Mouse (Mus musculus): ENCODE results near the gene Pitpnm1.

Gene Pitpnm1

DNA sequence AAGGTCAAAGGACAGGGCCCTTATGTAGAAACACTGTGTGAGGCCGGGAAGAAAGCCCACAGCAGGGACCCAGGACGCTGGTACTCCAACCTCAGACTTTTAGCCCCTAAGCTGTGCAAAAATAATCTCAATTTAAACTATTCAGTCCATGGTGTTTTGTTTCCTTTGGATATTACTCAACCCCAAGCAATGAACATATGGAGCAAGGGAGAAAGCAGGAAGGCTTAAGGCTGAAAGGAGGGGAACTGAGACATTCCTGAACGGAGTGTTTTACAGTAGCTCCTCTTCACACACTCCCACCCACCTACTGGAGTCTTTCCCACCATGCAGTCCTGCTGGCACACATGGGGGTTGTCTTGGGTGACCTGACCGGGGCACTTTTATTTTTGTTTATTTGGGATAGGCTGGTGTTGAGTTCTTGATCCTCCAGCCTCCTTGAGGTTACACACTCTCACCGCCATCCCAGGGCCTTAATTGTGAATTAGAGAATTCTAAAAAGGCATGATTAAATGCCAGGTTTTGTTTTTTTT is 5.0 kb upstream of the Pitpnm1 start:
- 77% methylated on average over 5 of the region's 5 CpGs for WGBS

DNA sequence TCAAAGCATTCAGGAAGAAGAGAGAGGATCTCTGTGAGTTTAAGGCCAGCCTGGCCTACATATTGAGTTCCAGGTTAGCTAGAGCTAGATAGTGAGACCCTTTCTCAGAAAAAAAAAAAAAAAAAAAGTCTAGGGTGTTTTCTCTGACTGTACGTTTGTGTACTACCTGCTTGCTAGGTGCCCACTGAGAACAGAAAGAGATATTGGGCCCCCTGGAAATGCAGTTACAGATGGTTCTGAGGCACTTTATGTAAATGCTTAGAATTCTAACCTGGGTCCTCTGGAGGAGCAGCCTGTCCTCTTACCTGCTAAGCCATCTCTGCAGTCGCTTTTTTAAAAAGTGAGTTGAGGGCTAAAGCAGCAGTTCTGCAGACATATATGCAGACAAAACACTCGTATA is 4.0 kb upstream of the Pitpnm1 start:
- WGBS, result 70% methylated on average over 3 of the region's 3 CpGs

DNA sequence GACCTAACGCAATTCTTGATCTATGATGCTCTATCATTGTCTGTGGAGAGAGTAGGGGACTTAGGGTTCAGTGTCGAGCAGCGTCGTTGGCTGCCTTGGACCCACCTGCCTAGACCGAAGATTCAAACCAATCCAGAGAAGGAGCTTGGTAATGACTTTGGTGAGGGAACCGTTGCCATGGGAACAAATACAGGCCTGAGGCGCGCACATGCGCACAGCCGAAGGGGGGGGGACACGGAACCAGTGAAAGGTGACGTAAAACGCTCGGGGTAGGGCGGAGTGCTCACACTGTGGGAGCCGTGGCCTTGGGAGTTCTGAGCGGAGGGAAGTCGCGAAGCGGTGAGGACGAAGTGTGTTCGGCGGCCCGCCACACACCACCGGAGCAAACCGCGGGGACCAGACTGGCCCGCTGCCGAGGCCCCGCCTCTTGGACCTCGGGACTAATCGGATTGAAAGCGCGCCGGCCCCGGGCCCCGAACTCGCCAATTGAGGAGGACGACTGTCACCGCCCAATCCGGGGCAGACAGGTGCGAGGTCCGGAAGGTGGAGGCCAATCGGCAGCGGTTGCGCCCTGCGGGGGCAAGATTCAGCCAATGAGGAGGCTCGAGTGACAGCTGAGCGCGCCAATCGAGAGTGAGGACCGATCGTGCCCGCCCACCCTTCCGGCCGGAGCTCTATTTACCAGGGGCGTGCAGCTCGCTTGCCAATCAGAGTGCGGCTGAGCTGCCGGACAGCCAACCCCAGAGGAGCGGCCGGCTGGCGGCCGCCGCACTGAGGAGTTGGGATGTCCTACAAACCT is 3.0 kb upstream of the Pitpnm1 start, which contains the start of gene Cdk2ap2:
Gene Cdk2ap2 (plus strand): TSS at position 541 of the 799 bp plus-strand sequence.
- WGBS, result under 1% methylated on average over 65 of the region's 65 CpGs

DNA sequence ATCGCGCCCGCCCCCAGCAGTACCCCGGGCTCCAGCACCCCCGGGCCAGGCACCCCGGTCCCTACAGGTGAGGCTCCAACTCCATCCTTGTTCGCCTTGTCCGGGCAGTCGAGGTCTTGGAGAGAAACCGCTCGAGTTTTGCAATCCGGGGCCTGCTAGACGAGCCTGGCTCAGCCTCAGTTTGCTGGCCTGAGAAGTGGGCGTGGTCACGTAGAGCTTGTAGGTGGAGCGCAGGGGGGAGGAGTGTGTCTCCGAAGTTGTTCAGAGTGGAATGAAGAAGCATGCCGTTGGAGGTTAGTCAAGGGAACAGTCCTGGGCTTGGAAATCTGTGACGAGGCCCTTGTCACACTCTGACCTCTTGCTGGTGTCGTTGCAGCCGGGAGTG is 2.4 kb upstream of the Pitpnm1 start:
- 1% methylated on average over 21 of the region's 21 CpGs for WGBS

DNA sequence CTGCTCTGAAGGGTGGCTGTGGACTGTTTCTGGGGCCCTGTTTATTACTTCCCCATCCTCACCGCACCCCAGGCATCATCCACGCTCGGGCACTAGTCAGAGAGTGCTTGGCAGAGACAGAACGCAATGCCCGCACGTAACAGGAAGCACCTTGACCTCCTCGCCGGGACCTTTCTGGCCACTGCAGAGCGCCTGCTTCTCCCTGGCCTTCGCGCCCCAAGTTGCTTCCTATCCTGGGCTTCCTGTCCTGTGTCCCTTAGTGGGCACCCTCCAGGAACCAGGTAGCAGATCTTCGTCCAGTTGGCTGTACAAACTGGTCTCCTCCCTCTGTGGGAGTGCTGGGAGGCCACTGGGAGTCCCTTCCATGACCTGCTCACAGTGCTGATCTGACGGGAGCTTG is 1.4 kb upstream of the Pitpnm1 start:
- 84% methylated on average over 13 of the region's 13 CpGs for WGBS

DNA sequence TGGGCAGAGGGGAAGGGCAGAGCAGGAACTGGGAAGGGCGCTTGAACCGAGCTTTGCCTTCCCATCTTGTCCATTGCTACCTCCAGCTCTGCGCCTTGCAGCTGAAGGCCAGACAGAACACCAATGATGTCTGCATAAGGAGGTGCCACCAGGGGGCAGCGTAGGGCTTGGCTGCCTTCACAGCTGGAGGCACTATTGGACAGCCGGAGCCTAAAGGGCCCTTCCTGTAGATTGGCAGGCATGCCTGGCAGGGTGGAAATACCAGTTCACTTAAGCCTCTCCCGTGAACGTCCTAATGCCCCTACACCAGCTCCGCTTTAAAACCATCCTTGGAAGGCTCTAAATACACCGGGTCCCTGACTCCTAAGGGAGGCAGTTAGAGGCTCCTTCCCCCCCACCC is 742 bp upstream of the Pitpnm1 start:
- 18% methylated on average over 9 of the region's 9 CpGs for WGBS

DNA sequence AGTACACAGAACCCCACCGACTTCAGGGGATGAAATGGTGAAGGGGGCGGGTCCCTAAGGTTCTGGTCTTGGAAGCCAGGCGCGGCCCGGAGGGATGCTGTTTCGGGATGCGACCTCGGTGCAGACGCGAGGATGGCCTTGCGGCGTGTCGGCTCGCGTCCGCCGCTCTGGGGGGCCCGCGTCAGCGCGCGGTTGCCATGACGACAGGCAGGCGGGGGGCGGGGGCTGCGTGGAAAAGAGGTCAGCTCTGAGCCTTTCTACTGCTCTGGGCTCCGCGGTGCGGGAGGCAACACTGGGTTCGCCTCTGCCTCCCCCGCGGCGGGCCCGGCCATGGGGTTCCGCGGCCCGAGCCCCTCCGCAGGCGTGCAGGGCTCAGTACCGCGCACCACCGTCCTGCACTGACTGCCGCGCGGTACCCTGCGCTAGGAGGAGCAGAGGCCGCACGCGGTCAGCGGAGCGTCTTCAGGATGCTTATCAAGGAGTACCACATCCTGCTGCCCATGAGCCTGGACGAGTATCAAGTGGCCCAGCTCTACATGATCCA is 992 bp downstream of the Pitpnm1 start:
- WGBS, result 1% methylated on average over 52 of the region's 52 CpGs

DNA sequence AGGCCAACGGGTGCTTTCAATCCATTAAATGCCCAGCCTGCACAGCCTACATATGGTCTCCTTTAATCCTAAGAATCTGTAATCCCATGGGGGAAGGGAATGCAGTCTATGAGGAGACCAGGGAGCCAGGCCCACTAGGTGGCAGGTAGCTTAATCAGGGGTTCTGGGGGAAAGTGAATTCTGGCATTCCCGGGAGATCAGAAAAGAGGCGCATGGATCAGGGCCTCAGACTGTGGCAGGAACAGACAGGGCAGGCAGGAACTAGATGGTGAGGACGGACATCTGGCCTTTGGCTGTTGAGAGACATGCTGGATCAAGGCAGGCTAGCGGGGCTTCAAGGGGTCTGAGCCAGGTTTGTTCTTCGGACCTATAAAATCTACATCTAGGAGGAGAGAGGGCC is 1.7 kb downstream of the Pitpnm1 start:
- WGBS, result 62% methylated on average over 6 of the region's 6 CpGs

DNA sequence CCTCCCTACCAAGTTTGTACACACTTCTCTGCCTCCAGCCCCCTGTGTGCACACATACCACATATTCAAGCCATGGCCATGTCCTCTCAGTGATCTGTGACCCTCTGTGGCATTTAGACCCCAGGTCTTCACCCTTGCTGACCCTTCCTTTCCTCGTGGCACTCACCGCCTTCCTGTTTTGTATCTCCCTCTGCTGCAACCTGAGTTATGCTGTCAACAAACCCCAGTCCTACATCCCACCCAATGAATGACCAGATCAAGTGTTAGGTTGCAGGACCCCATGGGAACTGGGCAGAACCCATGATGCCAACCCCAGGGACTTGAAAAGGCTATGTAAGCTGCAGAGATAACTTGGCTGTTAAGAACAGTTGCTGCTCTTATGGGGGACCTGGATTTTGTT is 2.3 kb downstream of the Pitpnm1 start:
- WGBS, result 90% methylated on average over 2 of the region's 2 CpGs

DNA sequence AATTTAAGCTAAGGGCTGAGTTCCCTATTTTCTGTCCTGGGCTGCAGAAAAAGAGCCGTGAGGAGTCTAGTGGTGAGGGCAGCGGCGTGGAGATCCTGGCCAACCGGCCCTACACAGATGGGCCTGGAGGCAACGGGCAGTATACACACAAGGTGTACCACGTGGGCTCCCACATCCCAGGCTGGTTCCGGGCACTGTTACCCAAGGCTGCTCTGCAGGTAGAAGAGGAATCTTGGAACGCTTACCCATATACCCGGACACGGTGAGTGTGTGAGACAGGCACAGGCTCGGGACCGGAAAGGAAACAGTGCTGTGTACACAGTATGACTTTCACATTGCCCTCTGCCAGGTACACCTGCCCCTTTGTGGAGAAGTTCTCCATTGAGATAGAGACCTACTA is 2.8 kb downstream of the Pitpnm1 start:
- 96% methylated on average over 12 of the region's 12 CpGs for WGBS

DNA sequence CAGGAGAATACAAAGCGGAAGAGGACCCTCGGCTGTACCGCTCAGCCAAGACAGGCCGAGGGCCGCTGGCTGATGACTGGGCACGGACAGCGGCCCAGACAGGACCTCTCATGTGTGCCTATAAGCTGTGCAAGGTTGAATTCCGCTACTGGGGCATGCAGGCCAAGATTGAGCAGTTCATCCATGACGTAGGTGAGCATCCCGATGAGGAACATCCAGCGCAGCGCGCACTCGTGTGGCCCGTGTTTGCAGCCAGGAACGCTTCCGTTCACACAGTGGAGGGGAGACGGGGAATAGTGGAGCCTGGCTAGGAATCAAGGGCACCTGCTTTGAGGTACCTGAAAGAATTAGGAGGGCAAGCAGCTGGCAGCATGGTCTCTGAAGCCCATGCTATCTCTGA is 3.5 kb downstream of the Pitpnm1 start:
- 95% methylated on average over 18 of the region's 18 CpGs for WGBS

DNA sequence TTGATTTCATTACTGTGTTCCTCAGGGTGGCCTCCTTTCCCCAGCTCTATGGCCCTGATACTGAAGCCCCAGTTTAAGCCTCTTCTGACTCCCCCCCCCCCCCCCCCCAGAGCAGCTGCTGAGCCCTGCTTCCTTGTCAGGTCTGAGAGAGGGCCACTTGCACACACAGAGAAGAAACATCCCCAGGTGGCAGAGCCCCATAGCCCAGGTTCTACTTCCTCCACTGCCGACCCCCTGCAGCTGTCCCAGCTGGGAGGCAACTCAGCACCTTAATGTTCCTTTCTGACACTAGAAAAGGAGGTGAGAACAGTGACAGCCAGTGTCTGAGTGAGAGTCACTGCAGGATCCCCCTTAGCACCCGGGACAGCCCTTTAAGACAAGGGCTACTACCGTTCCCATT is 4.0 kb downstream of the Pitpnm1 start:
- 88% methylated on average over 3 of the region's 3 CpGs for WGBS

DNA sequence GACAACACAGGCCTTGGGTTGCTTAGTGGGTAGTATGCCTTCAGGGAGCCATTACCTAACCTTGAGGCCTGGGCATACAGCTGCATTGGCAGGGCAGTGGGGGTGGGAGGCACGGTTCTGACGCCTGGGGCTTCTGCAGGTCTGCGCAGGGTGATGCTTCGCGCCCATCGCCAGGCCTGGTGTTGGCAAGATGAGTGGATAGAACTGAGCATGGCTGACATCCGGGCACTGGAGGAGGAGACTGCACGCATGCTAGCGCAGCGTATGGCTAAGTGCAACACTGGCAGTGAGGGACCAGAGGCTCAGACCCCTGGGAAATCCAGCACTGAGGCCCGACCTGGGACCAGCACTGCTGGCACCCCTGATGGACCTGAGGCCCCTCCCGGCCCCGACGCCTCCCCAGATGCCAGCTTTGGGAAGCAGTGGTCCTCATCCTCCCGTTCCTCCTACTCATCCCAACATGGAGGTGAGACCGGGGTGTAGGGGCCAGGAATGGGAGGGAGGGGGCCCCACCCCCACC is 4.9 kb downstream of the Pitpnm1 start:
- WGBS, result 91% methylated on average over 16 of the region's 16 CpGs

DNA sequence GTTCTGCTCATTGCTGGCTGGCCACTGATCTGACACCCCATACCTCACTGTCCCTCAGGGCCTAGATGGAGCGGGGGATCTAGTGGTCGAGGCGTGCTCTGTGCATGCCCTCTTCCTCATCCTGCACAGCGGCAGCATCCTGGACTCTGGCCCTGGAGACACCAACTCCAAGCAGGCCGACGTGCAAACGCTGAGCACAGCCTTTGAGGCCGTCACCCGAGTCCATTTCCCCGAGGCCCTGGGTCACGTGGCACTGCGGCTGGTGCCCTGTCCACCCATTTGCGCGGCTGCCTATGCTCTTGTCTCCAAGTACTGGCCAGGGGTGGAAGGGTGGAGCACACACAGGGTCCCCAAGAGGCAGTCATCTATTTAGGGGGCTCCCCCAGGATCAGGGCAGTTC is 6.9 kb downstream of the Pitpnm1 start:
- WGBS, result 94% methylated on average over 14 of the region's 14 CpGs

DNA sequence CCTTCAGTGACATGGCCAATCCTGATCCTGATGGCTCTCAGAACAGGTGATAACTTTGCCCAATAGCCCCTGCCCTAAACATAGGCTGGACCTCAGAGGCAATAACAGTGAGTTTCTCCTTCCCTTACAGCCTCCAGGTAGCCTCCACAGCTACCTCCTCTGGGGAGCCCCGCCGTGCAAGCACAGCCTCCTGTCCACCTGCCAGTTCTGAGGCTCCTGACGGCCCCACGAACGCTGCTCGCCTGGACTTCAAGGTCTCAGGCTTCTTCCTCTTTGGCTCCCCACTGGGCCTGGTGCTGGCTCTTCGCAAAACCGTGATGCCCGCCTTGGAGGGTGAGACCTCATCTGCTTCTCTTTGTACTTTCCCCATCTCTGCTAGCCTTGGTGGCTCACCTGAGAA is 8.7 kb downstream of the Pitpnm1 start:
- 89% methylated on average over 9 of the region's 9 CpGs for WGBS

DNA sequence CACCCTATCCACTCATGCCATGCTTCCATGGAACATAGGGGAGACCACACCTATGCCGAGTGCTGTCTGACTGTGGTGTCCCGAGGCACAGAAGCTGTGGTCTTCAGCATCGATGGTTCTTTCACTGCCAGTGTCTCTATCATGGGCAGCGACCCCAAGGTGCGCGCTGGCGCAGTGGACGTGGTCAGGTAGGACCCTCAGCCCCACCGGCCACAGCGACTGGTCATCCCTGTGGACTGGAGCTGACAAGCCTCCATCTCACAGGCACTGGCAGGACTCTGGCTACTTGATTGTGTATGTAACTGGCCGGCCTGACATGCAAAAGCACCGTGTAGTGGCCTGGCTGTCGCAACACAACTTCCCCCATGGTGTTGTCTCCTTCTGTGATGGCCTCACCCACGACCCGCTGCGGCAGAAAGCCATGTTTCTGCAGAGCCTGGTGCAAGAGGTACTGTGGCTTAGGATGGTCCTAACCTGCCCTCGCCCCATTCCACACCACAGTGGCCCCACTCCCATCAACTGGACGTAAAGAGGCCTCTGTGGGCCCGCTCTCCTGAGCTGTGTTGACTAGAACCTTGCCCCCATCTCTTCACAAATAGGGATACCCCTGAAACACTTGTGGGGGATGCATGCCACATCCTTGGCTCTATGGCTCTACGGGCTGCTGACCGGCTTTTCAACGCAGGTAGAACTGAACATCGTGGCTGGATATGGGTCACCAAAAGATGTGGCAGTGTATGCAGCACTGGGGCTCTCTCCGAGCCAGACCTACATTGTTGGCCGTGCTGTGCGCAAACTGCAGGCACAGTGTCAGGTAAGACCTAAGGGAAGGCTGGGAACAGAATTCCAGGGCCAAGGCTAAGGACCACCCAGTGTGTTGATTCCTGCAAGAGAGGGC is 12.5 kb downstream of the Pitpnm1 start:
- 95% methylated on average over 26 of the region's 26 CpGs for WGBS

DNA sequence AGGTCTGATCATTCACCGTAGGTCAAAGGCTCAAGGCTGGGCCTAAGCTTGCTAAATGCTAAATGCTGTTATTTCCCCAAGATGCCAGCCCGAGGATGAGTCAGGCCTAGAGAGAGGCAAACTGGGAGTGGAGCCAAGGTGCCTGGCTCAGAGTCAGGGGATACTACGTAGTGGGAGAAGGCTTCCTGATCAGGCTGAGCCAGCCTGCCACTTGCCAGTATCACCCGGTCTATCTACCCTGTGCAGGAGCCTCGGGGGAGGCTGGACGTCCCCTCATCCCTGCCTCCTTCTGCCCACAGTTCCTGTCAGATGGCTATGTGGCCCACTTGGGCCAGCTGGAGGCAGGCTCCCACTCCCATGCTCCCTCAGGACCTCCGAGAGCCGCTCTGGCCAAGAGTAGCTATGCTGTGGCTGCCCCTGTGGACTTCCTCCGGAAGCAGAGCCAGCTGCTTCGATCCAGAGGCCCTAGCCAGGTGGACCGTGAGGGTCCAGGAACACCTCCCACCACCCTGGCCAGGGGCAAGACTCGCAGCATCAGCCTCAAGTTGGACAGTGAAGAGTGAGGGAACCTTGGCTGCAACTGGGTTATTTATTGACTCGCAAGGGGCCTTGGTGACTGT is 13.5 kb downstream of the Pitpnm1 start:
- WGBS, result 34% methylated on average over 13 of the region's 13 CpGs

DNA sequence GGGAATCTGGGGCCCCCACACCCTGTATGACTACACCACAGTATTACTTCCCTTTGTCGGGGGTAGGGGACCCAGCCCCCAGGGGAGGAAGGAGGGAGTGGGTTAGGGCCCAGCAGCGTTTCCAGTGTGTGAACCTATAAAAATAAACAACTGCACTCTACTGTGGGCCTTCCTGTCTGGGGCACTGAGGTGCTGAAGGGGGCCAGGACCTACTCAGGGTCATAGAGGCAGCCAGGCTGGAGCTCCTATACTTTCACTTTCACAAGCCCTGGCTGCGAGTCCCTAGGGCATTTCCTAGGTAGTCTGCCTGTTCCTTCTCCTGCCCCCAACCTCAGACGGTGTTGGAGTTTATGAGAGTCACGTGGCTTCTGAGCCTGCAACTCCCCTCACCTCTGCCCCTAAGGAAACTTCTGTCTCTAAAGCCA is 14.0 kb downstream of the Pitpnm1 start:
- 58% methylated on average over 5 of the region's 5 CpGs for WGBS

DNA sequence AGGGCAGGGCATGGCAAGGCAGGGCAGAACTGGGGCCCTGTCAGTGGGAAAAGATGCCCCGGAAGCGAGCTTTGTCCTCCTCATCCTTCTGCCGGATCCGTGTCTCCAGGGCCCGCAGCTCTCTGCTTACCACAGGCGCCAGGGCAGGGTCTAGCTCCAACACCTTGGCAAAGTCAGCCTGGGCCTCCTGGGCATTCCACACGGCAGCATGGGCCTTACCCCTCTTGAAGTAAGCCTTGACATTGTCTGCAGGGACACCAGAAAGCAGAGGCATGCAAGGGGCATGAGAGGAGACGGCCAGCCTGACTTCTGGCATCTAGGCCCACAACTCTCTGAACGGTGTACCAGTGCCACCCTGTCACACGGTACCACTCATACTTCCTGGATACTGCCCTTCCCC is 14.8 kb downstream of the Pitpnm1 start:
- WGBS, result 87% methylated on average over 10 of the region's 10 CpGs

DNA sequence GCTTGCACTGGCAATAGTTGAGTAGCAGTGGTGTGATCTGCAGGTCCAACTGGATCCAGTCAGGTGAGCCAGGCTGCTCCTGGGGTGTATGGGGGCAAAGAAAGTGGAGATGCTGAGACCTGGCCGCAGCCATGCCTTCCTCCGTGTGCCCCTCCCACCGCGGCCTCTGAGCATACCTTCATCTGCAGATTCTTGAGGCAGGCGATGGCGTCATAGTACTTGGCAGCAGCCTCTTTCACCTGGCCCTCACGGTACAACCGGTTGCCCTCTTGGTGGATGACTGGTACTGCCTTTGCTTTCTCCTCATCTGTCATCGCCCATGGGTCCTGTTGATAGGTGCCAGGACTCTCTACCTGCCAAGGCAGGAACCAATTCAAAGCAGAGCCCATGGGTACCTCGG is 15.3 kb downstream of the Pitpnm1 start:
- 97% methylated on average over 10 of the region's 10 CpGs for WGBS

DNA sequence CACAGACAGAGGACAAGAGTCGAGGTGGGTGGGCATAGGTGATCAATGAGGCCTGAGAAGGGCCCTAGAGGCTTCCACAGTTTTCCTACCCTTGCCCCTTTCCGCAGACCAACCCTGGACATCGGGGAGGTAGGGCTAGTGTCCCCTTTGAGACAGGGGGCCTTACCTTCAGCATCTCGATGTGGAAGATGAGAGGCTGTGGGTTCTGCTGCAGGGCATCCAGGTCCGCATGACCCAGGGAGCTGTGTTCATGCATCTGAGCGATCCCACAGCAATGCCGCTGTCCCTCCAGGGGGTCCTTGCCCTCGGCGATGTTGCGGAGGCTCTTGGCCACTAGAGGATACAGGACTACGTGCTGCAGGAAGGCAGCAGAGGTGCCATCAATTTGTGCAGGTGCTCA is 16.0 kb downstream of the Pitpnm1 start:
- 86% methylated on average over 11 of the region's 11 CpGs for WGBS

DNA sequence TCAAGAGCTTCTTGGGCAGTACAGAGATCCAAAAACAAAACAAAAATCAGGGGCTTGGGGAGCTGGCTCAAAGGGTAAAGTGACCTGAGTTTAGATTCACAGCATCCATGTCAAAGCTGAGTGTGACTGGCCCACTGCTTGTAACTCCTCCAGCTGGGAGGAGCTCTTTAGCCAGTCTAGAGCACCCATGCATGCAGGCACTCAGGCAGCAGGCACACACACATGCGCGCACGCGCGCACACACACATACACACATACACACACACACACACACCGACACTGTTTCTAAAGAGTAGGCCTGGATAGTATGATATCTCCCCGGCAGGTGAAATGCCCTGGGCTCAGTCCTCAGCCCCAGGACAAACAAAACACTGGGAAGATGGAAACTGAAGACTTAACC is 17.2 kb downstream of the Pitpnm1 start:
- 98% methylated on average over 7 of the region's 7 CpGs for WGBS
